Mouse (Mus musculus) embryo, embryonic 10.5 days (tissue): Measurements from ENCODE around the gene Tmem63b.

ENCODE experiments used
- DNase-seq: peaks from one replicate; pipeline ENCODE4 v3.0.0-alpha.2; 2015; ENCODE audit warnings: low spot score

Gene Tmem63b

GRCm38 (mm10) chr17:45703187-45703586 lies 16.5 kb upstream of the Tmem63b start:
- no peak for DNase-seq

- DNase-seq: no peak
Measured at GRCm38 (mm10) chr17:45702254-45702653, 15.5 kb upstream of the Tmem63b start.

- DNase-seq: no peak
Measured at GRCm38 (mm10) chr17:45701236-45701591, 14.5 kb upstream of the Tmem63b start.

GRCm38 (mm10) chr17:45700496-45701235 lies 14.0 kb upstream of the Tmem63b start:
- no peak for DNase-seq

- no peak for DNase-seq
Measured at GRCm38 (mm10) chr17:45699039-45699740, 12.5 kb upstream of the Tmem63b start.

GRCm38 (mm10) chr17:45698368-45698767 lies 11.7 kb upstream of the Tmem63b start:
- no peak for DNase-seq

GRCm38 (mm10) chr17:45696981-45697380 lies 10.3 kb upstream of the Tmem63b start:
- no peak for DNase-seq

GRCm38 (mm10) chr17:45695227-45696120 lies 8.8 kb upstream of the Tmem63b start:
- DNase-seq: no peak

- DNase-seq: no peak
Measured at GRCm38 (mm10) chr17:45693812-45694565, 7.3 kb upstream of the Tmem63b start.

GRCm38 (mm10) chr17:45692159-45692558 lies 5.5 kb upstream of the Tmem63b start:
- DNase-seq: no peak

- no peak for DNase-seq
Measured at GRCm38 (mm10) chr17:45690044-45690443, 3.3 kb upstream of the Tmem63b start.

GRCm38 (mm10) chr17:45689120-45689519 lies 2.4 kb upstream of the Tmem63b start:
- DNase-seq: no peak

- DNase-seq: peak; percentile 96
Measured at GRCm38 (mm10) chr17:45686093-45686619, 549 bp downstream of the Tmem63b start, which contains the start of gene Mrpl14. TSS of gene Mrpl14 (plus strand) at chr17:45686322.

GRCm38 (mm10) chr17:45685171-45686092 lies 1.3 kb downstream of the Tmem63b start:
- peak; percentile 70 for DNase-seq

- no peak for DNase-seq
Measured at GRCm38 (mm10) chr17:45684667-45685131, 2.0 kb downstream of the Tmem63b start.

GRCm38 (mm10) chr17:45682843-45683242 lies 3.9 kb downstream of the Tmem63b start:
- DNase-seq: no peak

GRCm38 (mm10) chr17:45681588-45681987 lies 5.1 kb downstream of the Tmem63b start:
- peak; percentile 31 for DNase-seq

- DNase-seq: peak; percentile 76
Measured at GRCm38 (mm10) chr17:45680391-45680980, 6.2 kb downstream of the Tmem63b start.

GRCm38 (mm10) chr17:45678106-45678505 lies 8.6 kb downstream of the Tmem63b start:
- DNase-seq: peak; percentile 68

- no peak for DNase-seq
Measured at GRCm38 (mm10) chr17:45672598-45672997, 14.1 kb downstream of the Tmem63b start.
